Mouse (Mus musculus): ENCODE measurements at regions not wholly inside any gene's neighbourhood (a gene's known extent, or its start where the extent isn't known, plus 50 kb on each side); places are given as distances from the start of the nearest gene placed in this dataset.

DNA sequence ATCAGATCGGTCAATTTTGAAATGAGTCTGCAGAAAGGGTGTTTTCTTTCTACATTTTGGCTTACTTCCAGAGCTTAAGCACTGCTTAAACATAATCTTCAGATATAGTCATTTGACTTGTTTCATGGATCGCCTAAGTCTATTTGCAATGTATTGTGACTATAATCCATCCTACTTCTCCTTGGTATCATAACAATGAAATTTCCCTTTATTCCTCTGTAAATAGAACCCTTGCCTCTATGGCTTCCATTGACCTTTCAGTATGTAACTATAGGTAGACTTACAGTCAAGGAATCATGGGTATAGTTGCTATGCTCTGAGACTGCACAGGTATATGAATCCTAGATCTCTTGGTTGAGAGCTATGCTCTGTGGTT, 509.0 kb upstream of the Cited2 start:
- Histone ChIP-seq H3K36me3 (ENCODE audit: control insufficient read depth, insufficient read depth, low read length) (no peaks in the 10 kb centered on the region), H3K9ac (ENCODE audit: low read length) (no peak overlapping the region), H3K27me3 (ENCODE audit: control insufficient read depth, insufficient read depth, low read length) (no peaks in the 10 kb centered on the region), H3K4me3 (replicated peaks; ENCODE audit: low read length) (no peak overlapping the region), H3K27ac (ENCODE audit: low read length) (no peak overlapping the region; the same call in 1 of the 2 replicates), H3K4me1 (ENCODE audit: control insufficient read depth, insufficient read depth, low read length) (peaks cover 8% of the 10 kb centered on the region; the same call in 1 of the 2 replicates), H3K4me2 (ENCODE audit: low read depth, low read length) (0 out of 2 replicates have a peak overlapping the region, but pooled peaks have one; percentile 36), H3K9me3 (replicated peaks; ENCODE audit: control insufficient read depth, low read length) (no peaks in the 10 kb centered on the region)
- peak; percentile 74; the same call in 1 of the 2 replicates for ATAC-seq (ENCODE audit: insufficient read depth, low FRiP score)
- 18% methylated on average over 2 of the region's 2 CpGs for WGBS

DNA sequence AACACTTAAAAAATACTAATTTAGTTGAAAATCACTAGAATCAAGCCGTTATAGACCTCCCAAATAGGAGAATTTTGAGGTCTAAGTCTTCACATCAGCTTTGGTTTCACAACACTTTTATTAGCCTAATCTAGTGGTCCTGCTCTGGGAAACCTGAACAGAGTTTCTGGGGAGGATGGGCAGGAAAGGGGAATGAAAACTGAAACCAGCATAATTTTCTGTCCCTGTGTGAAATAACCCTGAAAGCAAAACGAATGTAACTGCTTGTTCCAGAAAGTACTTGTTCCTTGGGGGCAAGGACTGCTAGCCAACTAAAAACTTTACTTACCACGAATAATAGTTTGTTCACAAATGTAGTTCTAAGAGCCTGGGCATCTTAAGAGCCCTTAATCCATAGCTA, 508.0 kb upstream of the Cited2 start:
- 71% methylated on average over 3 of the region's 3 CpGs for WGBS

DNA sequence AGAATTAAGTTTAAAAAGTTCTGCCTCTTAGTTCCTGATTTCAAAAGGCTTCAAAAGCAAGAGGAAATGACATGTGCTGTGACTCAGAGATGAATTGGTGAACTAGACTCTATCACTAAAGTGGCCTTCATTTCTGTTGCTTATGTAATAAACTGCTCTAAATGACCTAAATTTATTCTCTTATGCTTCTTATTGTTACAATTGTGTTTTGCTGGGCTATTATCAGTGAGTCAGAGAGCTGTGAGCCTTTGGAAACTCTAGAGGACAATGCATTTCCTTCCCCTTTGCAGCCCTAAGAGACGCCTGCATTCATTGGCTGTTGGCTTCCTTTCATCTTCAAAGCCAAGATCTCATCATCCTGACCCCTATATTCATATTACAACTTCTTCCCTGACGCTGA, 501.5 kb upstream of the Cited2 start:
- Histone ChIP-seq H3K36me3 (ENCODE audit: control insufficient read depth, insufficient read depth, low read length) (no peaks in the 10 kb centered on the region), H3K4me1 (ENCODE audit: control insufficient read depth, insufficient read depth, low read length) (no peaks in the 10 kb centered on the region; the same call in 1 of the 2 replicates), H3K27ac (ENCODE audit: low read length) (no peak overlapping the region), H3K9ac (ENCODE audit: low read length) (no peak overlapping the region), H3K4me2 (ENCODE audit: low read depth, low read length) (no peak overlapping the region), H3K4me3 (replicated peaks; ENCODE audit: low read length) (no peak overlapping the region), H3K27me3 (ENCODE audit: control insufficient read depth, insufficient read depth, low read length) (no peaks in the 10 kb centered on the region), H3K9me3 (replicated peaks; ENCODE audit: control insufficient read depth, low read length) (no peaks in the 10 kb centered on the region)
- no peak for ATAC-seq (ENCODE audit: insufficient read depth, low FRiP score)
- WGBS, result 54% methylated on average over 2 of the region's 2 CpGs

More for the DNA sequence above, 508.0 kb upstream of the Cited2 start:
- Histone ChIP-seq H3K4me2 (ENCODE audit: low read depth, low read length) (no peak overlapping the region), H3K36me3 (ENCODE audit: control insufficient read depth, insufficient read depth, low read length) (no peaks in the 10 kb centered on the region), H3K4me1 (ENCODE audit: control insufficient read depth, insufficient read depth, low read length) (peaks cover 8% of the 10 kb centered on the region; the same call in 1 of the 2 replicates), H3K27ac (ENCODE audit: low read length) (no peak overlapping the region), H3K9me3 (replicated peaks; ENCODE audit: control insufficient read depth, low read length) (no peaks in the 10 kb centered on the region), H3K9ac (ENCODE audit: low read length) (no peak overlapping the region), H3K27me3 (ENCODE audit: control insufficient read depth, insufficient read depth, low read length) (no peaks in the 10 kb centered on the region), H3K4me3 (replicated peaks; ENCODE audit: low read length) (no peak overlapping the region)
- ATAC-seq (ENCODE audit: insufficient read depth, low FRiP score), result no peak

DNA sequence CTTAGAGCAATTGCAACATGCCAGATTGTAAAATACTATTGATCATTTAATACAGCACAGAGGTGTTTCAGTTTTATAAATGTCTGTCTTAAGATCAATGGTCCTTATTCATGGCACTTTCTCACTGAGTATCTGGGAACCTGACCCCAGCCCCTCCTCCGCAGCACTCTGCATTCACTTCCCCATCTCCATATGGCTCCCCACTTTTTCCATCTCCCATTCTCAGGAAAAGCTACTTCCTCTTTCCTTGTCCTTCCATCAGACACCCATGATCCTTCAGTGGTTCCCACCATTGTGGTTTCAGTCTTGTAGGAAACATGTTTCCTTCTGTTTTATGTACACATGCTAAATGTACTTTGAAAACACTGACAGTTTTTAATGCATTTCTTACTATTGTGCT, 497.3 kb upstream of the Cited2 start:
- Histone ChIP-seq H3K27ac (ENCODE audit: low read length) (no peak overlapping the region), H3K9ac (ENCODE audit: low read length) (no peak overlapping the region), H3K9me3 (replicated peaks; ENCODE audit: control insufficient read depth, low read length) (no peaks in the 10 kb centered on the region), H3K4me3 (replicated peaks; ENCODE audit: low read length) (no peak overlapping the region), H3K4me1 (ENCODE audit: control insufficient read depth, insufficient read depth, low read length) (peaks cover 6% of the 10 kb centered on the region), H3K36me3 (ENCODE audit: control insufficient read depth, insufficient read depth, low read length) (no peaks in the 10 kb centered on the region), H3K27me3 (ENCODE audit: control insufficient read depth, insufficient read depth, low read length) (no peaks in the 10 kb centered on the region), H3K4me2 (ENCODE audit: low read depth, low read length) (no peak overlapping the region)
- 86% methylated on average over 1 of the region's 1 CpGs for WGBS
- ATAC-seq (ENCODE audit: insufficient read depth, low FRiP score), result no peak

DNA sequence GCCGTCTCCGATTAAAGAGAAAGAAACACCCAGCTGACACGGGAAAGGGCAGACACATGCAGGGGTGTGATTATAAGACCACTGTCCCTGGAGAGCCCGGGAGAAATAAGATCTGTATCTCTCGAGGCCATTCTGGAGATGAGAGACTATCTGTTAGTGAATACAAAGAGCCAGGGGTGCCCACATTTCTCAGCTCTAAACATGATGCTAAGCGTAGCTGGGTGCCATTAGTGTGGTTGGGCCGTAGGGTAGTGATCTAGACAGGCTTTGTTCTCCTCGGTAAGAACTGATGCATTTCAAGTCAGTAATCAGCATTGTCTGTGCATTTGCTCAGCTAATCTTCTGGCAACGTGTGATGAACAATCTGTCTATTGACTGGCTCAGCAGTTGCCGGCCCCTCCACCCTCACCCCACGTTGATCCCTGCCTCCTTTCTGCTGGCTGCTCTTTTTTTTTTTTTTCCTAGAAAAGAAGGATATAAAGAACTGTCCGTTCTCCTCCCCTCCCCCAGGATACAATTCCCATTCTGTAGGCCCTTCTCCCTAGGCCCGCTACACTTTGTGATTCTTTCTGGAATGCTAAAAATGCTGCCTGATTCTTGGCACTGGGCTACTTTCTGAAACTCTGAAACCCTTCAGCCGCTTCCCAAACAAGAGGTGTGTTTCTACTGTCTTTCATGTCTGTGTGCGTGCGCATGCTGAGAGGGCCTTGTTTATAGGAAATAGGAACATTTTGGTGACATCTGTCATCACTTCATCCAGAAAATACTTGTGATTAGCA, 492.8 kb upstream of the Cited2 start:
- ATAC-seq (ENCODE audit: insufficient read depth, low FRiP score), result peak; percentile 29; the same call in 1 of the 2 replicates
- H3K27me3 ChIP-seq (ENCODE audit: control insufficient read depth, insufficient read depth, low read length), result no peaks in the 10 kb centered on the region
- H3K4me3 ChIP-seq (replicated peaks; ENCODE audit: low read length), result no peak overlapping the region
- 23% methylated on average over 16 of the region's 16 CpGs for WGBS
- H3K27ac ChIP-seq (ENCODE audit: low read length), result no peak overlapping the region
- peaks cover 6% of the 10 kb centered on the region for H3K4me1 ChIP-seq (ENCODE audit: control insufficient read depth, insufficient read depth, low read length)
- H3K9ac ChIP-seq (ENCODE audit: low read length), result no peak overlapping the region
- no peaks in the 10 kb centered on the region for H3K9me3 ChIP-seq (replicated peaks; ENCODE audit: control insufficient read depth, low read length)
- no peak overlapping the region; the same call in none of the 2 replicates for H3K4me2 ChIP-seq (ENCODE audit: low read depth, low read length)
- no peaks in the 10 kb centered on the region for H3K36me3 ChIP-seq (ENCODE audit: control insufficient read depth, insufficient read depth, low read length)

DNA sequence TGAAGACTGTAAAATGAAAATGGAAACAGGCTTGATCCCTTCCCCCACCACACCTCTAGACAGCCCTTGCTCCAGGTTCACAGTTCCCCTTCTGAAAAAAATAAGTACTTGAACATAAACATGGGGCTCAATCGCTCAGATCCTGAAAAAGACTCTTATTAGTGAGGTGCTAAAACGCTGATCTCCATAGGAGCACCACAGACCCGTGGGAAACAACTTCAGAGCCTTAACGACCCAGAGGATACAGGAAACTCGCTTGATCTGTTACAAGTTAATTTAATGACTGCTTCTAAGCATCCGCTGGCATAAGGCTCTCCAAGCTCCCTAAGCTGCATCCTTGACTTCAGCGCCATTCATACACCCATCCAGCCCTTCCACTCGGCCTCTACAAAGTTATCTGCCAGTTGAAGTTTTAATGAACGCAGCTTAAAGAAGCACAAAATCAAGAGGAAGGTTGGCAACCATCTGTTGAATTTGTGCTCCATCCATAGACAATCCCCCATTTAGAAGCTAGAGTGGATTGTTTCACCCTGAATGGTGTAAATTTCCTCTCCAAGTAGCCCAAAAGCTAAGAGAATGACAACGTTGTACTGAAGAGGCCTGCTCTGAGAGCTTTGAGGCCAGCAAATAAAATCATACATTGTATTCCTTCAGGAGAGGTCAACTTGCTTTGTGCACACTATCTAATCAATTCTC, 486.9 kb upstream of the Cited2 start:
- no peaks in the 10 kb centered on the region for H3K9me3 ChIP-seq (replicated peaks; ENCODE audit: control insufficient read depth, low read length)
- H3K4me3 ChIP-seq (replicated peaks; ENCODE audit: low read length), result no peak overlapping the region
- no peak overlapping the region for H3K4me2 ChIP-seq (ENCODE audit: low read depth, low read length)
- no peak overlapping the region for H3K9ac ChIP-seq (ENCODE audit: low read length)
- H3K27ac ChIP-seq (ENCODE audit: low read length), result no peak overlapping the region
- no peaks in the 10 kb centered on the region for H3K27me3 ChIP-seq (ENCODE audit: control insufficient read depth, insufficient read depth, low read length)
- no peaks in the 10 kb centered on the region for H3K4me1 ChIP-seq (ENCODE audit: control insufficient read depth, insufficient read depth, low read length)
- no peaks in the 10 kb centered on the region for H3K36me3 ChIP-seq (ENCODE audit: control insufficient read depth, insufficient read depth, low read length)
- ATAC-seq (ENCODE audit: insufficient read depth, low FRiP score), result no peak
- WGBS, result 53% methylated on average over 10 of the region's 10 CpGs

DNA sequence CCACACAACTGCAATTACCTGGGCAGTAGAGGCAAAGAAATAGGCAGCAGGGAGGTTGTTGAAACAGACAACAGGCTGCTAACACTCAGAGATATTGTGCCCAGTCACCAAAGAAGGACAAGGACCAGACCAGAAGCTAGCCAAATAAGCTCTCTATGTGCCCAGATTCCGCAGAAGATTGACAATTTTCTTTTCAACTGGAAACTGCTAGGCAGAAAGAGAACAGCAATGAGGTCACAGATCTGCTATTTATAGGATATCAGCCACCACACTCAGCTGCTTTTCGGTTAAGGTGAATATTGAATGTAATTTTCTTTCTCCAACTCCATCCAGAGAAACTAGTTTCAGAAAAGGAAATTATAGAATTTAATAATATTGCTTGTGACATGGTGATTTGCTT, 486.3 kb upstream of the Cited2 start:
- Histone ChIP-seq H3K9me3 (replicated peaks; ENCODE audit: control insufficient read depth, low read length) (no peaks in the 10 kb centered on the region), H3K9ac (ENCODE audit: low read length) (no peak overlapping the region), H3K27ac (ENCODE audit: low read length) (no peak overlapping the region), H3K4me1 (ENCODE audit: control insufficient read depth, insufficient read depth, low read length) (no peaks in the 10 kb centered on the region), H3K36me3 (ENCODE audit: control insufficient read depth, insufficient read depth, low read length) (no peaks in the 10 kb centered on the region), H3K27me3 (ENCODE audit: control insufficient read depth, insufficient read depth, low read length) (no peaks in the 10 kb centered on the region), H3K4me3 (replicated peaks; ENCODE audit: low read length) (no peak overlapping the region), H3K4me2 (ENCODE audit: low read depth, low read length) (no peak overlapping the region)
- 59% methylated on average over 2 of the region's 2 CpGs for WGBS
- no peak for ATAC-seq (ENCODE audit: insufficient read depth, low FRiP score)

DNA sequence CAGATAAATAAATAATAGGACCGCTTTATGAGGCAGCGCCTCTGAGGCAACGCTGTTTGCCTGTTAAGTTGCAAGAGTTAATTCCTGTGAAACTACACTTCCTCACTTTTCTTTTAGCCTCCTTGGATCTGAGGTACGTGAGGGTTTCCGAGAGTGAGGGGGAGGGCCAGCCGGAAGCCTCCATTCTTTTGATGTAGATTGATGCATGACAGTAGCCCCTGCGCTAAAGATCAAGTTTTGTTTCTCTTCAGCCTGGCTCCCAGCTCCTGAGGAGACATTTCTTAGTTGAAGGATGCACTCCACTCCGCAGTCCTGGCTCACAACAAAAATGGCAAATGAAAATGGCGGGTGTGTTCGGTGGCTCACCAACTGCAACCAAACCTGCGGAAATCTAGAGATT, 485.6 kb upstream of the Cited2 start:
- H3K27ac ChIP-seq (ENCODE audit: low read length), result no peak overlapping the region

More for the DNA sequence above, 485.6 kb upstream of the Cited2 start:
- no peak overlapping the region for H3K4me3 ChIP-seq (replicated peaks; ENCODE audit: low read length)
- no peaks in the 10 kb centered on the region for H3K36me3 ChIP-seq (ENCODE audit: control insufficient read depth, insufficient read depth, low read length)
- H3K9ac ChIP-seq (ENCODE audit: low read length), result no peak overlapping the region
- no peaks in the 10 kb centered on the region for H3K27me3 ChIP-seq (ENCODE audit: control insufficient read depth, insufficient read depth, low read length)
- H3K9me3 ChIP-seq (replicated peaks; ENCODE audit: control insufficient read depth, low read length), result no peaks in the 10 kb centered on the region
- ATAC-seq (ENCODE audit: insufficient read depth, low FRiP score), result no peak
- WGBS, result 50% methylated on average over 11 of the region's 11 CpGs
- 0 out of 2 replicates have a peak overlapping the region, but pooled peaks have one; percentile 5 for H3K4me2 ChIP-seq (ENCODE audit: low read depth, low read length)
- H3K4me1 ChIP-seq (ENCODE audit: control insufficient read depth, insufficient read depth, low read length), result no peaks in the 10 kb centered on the region

Measured in stomach, embryonic 16.5 days (tissue).